Mouse (Mus musculus) spleen, adult 2 months (tissue): ENCODE results near the gene Aldh1l1.

Experiments
- CTCF ChIP-seq: fragments of 200-500 bp; IDR thresholded peaks from 2 replicates; pipeline ENCODE4 v1.5.1; 2011; ENCODE audit warnings: mild to moderate bottlenecking, inconsistent platforms; ENCODE audit not compliant: insufficient read depth, insufficient read length, insufficient replicate concordance; ENCODE audit errors: extremely low read depth
- POLR2A ChIP-seq: fragments of 200-500 bp; IDR thresholded peaks from 2 replicates; pipeline ENCODE4 v1.6.1; 2011; ENCODE audit warnings: low read depth, low read length, inconsistent platforms

DNA sequence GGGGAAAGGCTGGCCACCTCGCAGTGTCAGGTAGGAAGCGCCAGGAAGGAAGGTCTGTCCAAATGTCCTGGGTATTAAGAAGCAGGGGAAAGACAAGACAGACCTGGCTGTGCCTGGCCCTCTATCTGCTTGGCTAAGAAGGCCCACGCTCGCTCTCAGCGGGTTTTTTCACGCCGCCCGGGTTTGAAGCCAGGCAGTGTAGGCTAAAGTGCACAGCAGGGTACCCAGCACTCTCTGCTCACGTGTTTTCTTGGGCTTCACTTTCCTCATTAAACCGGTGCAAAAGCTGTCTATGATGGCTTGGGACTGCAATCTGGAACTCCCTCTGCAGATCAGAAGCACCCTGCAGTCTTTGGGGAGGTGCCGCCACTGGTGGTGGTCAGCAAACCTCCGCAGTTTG lies 24.5 kb upstream of the Aldh1l1 start:
- TF ChIP-seq POLR2A, result no peak
- no peak for TF ChIP-seq CTCF
